9 mouse cellular contexts compared by ENCODE assay signal in genomic region chr7:28151584-28152221, GRCm38 (mm10). TPM values are rescaled to one million over a fixed set of nuclear protein-coding genes. Genes with fewer than 3 reads are reported as not detected.
DNase-seq lines count a peak whose midpoint lies in the region; ATAC-seq and TF ChIP-seq lines count a peak whose summit lies in the region.
"Had no signal": no experiment of that assay in that cellular context is flagged by ENCODE, and none has a peak within 500 bp of the region (broad histone marks: within the 10 kb centered on the region; RNA-seq: fewer than 3 reads in every experiment).

No protein-coding gene starts in this region.

- no peaks in the 10 kb centered on the region for H3K36me3 ChIP-seq in hindbrain, postnatal 0 days (ENCODE audit: insufficient read depth, low read length)
- H3K36me3 ChIP-seq in limb, embryonic 15.5 days: no peaks in the 10 kb centered on the region

- H3K4me2 ChIP-seq in hindbrain, postnatal 0 days (ENCODE audit: low read depth, low read length): no peak overlapping the region
- H3K4me2 ChIP-seq in limb, embryonic 15.5 days: no peak overlapping the region

- no peak overlapping the region for H3K4me3 ChIP-seq in hindbrain, postnatal 0 days (ENCODE audit: low read length)
- H3K4me3 ChIP-seq in limb, embryonic 15.5 days: no peak overlapping the region

- no peak overlapping the region for H3K27ac ChIP-seq in hindbrain, postnatal 0 days
- no peak overlapping the region for H3K27ac ChIP-seq in limb, embryonic 15.5 days

- no peaks in the 10 kb centered on the region for H3K27me3 ChIP-seq in hindbrain, postnatal 0 days (ENCODE audit: insufficient read depth, low read length)
- H3K27me3 ChIP-seq in limb, embryonic 15.5 days: no peaks in the 10 kb centered on the region

- WGBS in hindbrain, postnatal 0 days: 16% methylated on average over 13 of the region's 13 CpGs
- WGBS in limb, embryonic 15.5 days: 15% methylated on average over 13 of the region's 13 CpGs

- peak; percentile 73 for TF ChIP-seq CTCF in hindbrain, postnatal 0 days (IDR thresholded peaks at IDR 0.05; ENCODE audit: low read depth)

- intact Hi-C loops in heart, postnatal 14 days (cut with DNase I): loop anchor here (5.0 kb wide), 1 partner anchor 99 kb away; the partner anchor contains the start of gene Psmc4

- no peak for ATAC-seq in hindbrain, postnatal 0 days
- no peak for ATAC-seq in limb, embryonic 15.5 days (ENCODE audit: insufficient number of reproducible peaks, low FRiP score, low TSS enrichment, low read depth)

- no peaks in the 10 kb centered on the region for H3K4me1 ChIP-seq in hindbrain, postnatal 0 days (ENCODE audit: insufficient read depth, low read length)
- H3K4me1 ChIP-seq in limb, embryonic 15.5 days: no peaks in the 10 kb centered on the region

- H3K9me3 ChIP-seq in hindbrain, postnatal 0 days (ENCODE audit: low read length): no peaks in the 10 kb centered on the region
- H3K9me3 ChIP-seq in limb, embryonic 15.5 days: no peaks in the 10 kb centered on the region

- no peak overlapping the region for H3K9ac ChIP-seq in hindbrain, postnatal 0 days (replicated peaks; ENCODE audit: low read length)
- 0 out of 2 replicates have a peak overlapping the region, but pooled peaks have one; percentile 14 for H3K9ac ChIP-seq in limb, embryonic 15.5 days

- peak; percentile 35 to 61 for DNase-seq in heart, postnatal 14 days
- DNase-seq in heart, adult 8-10 months (ENCODE audit: low spot score): no peak
- peak; percentile 40 to 62 for DNase-seq in CD8-positive naive resting alpha-beta T cell, adult 2 months (ENCODE audit: low read depth in 2 of 2, low spot score in 2 of 2)
- DNase-seq in adrenal gland, postnatal 36 days: peak; percentile 57 to 67
- DNase-seq in hindbrain, postnatal 0 days (ENCODE audit: low spot score): peak; percentile 54
- DNase-seq in right cerebral cortex, postnatal 14 days: peak; percentile 68
- no peak for DNase-seq in urinary bladder, postnatal 36 days (ENCODE audit: low spot score in 2 of 2)

RNA-seq across cellular contexts. Expression of gene Fbl, which starts 17.8 kb away (rescaled TPM):
- 10 to 100 TPM; 31.2 to 37.7 TPM for total RNA-seq in heart, postnatal 14 days (2021)
- total RNA-seq in heart, adult 8-10 months (2022): 10 to 100 TPM; 31.1 to 33.6 (median 32.1) TPM
- 100 to 1,000 TPM in 1 of 2 experiments, 10 to 100 TPM in 1; 92.2 to 134 TPM for total RNA-seq in adrenal gland, postnatal 36 days (2021)
- total RNA-seq in hindbrain, postnatal 0 days (2014; rRNA removed): 23.5 and 24.4 TPM in 2 replicates
- polyA plus RNA-seq in hindbrain, postnatal 0 days (2015; fragmentation: Nextera tagmentation; extraction: Ambion mirVana): 70.7 and 73.7 TPM in 2 replicates
- polyA plus RNA-seq in limb, embryonic 15.5 days (2015; fragmentation: Nextera tagmentation; extraction: Ambion mirVana): 105 and 110 TPM in 2 replicates

RNA-seq across cellular contexts. Expression of gene 9530053A07Rik, which starts 22.4 kb away (rescaled TPM):
- under 1 TPM in 1 of 2 experiments, not detected in 1; 0.02 TPM for total RNA-seq in heart, postnatal 14 days (2021)
- not detected for total RNA-seq in heart, adult 8-10 months (2022)
- not detected for total RNA-seq in adrenal gland, postnatal 36 days (2021)
- 0.05 TPM in 1 of 2 replicates, not detected in the other for total RNA-seq in hindbrain, postnatal 0 days (2014; rRNA removed)
- polyA plus RNA-seq in hindbrain, postnatal 0 days (2015; fragmentation: Nextera tagmentation; extraction: Ambion mirVana): 0.16 and 0.19 TPM in 2 replicates
- not detected in 2 replicates for polyA plus RNA-seq in limb, embryonic 15.5 days (2015; fragmentation: Nextera tagmentation; extraction: Ambion mirVana)
- total RNA-seq: left cerebral cortex, postnatal 10 days had no signal

RNA-seq across cellular contexts. Expression of gene Dyrk1b, which starts 27.6 kb away (rescaled TPM):
- 10 to 100 TPM; 37.4 to 40.8 TPM for total RNA-seq in heart, postnatal 14 days (2021)
- 10 to 100 TPM; 24.0 to 34.6 (median 31.8) TPM for total RNA-seq in heart, adult 8-10 months (2022)
- 10 to 100 TPM; 27.3 to 31.4 TPM for total RNA-seq in adrenal gland, postnatal 36 days (2021)
- 36.7 and 43.6 TPM in 2 replicates for total RNA-seq in hindbrain, postnatal 0 days (2014; rRNA removed)
- 7.8 and 8.4 TPM in 2 replicates for polyA plus RNA-seq in hindbrain, postnatal 0 days (2015; fragmentation: Nextera tagmentation; extraction: Ambion mirVana)
- polyA plus RNA-seq in limb, embryonic 15.5 days (2015; fragmentation: Nextera tagmentation; extraction: Ambion mirVana): 9.2 and 11.7 TPM in 2 replicates

Comparison
In these comparisons a context has a peak if more than half of its experiments do, and no peak if none do; other contexts are left out.
1. DNase-seq: peak in heart, postnatal 14 days (2 of 2), CD8-positive naive resting alpha-beta T cell, adult 2 months (2 of 2), adrenal gland, postnatal 36 days (2 of 2), hindbrain, postnatal 0 days (single experiment) and right cerebral cortex, postnatal 14 days (single experiment); none in heart, adult 8-10 months (single experiment) and urinary bladder, postnatal 36 days (0 of 2).